Mouse (Mus musculus) spleen, adult 2 months (tissue): ENCODE data around the gene Muc1.

Source experiments
- CTCF ChIP-seq: fragments of 200-500 bp; IDR thresholded peaks from 2 replicates; pipeline ENCODE4 v1.5.1; 2011; ENCODE audit warnings: mild to moderate bottlenecking, inconsistent platforms; ENCODE audit not compliant: insufficient read depth, insufficient read length, insufficient replicate concordance; ENCODE audit errors: extremely low read depth
- POLR2A ChIP-seq: fragments of 200-500 bp; IDR thresholded peaks from 2 replicates; pipeline ENCODE4 v1.6.1; 2011; ENCODE audit warnings: low read depth, low read length, inconsistent platforms

GRCm38 (mm10) chr3:89230561-89230960 lies 1.7 kb downstream of the Muc1 start:
- no peak for TF ChIP-seq POLR2A
- no peak for TF ChIP-seq CTCF
